Mouse (Mus musculus): ENCODE measurements around the gene Tmem247.
A peak's percentile ranks its signal among the peaks of the same experiment; 100 is the strongest.

Gene Tmem247

DNA sequence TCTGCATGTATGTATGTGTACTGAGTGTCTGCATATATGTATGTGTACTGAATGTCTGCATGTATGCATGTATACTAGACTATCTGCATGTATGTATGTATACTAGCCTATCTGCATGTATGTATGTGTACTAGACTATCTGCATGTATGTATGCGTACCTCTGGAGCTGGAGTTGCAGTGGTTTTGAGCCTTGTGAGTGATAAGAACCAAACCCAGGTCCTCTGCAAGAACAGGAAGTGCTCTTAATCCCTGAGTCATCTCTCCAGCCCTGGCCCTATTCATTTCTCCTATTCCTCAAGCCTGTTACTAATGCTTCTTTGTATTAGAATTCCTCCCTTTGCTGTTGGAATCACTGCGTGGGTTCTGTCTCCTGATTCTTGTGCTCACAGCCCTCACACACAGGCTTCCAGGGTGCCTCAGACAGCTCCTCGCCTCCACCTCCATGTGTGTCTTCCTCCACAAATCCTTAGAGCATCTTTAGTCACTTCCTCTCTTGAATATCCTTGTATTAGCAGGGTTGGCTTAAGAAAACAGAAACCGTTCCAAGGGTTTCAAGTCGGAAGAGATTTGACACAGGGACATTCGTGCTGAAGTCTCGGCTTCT, 4.0 kb upstream of the Tmem247 start:
- DNase-seq (ENCODE audit: low read depth, low spot score), result no peak

GRCm38 (mm10) chr17:86915540-86915939, 1.6 kb upstream of the Tmem247 start:
- peak; percentile 40 for DNase-seq (ENCODE audit: low read depth, low spot score)

DNA sequence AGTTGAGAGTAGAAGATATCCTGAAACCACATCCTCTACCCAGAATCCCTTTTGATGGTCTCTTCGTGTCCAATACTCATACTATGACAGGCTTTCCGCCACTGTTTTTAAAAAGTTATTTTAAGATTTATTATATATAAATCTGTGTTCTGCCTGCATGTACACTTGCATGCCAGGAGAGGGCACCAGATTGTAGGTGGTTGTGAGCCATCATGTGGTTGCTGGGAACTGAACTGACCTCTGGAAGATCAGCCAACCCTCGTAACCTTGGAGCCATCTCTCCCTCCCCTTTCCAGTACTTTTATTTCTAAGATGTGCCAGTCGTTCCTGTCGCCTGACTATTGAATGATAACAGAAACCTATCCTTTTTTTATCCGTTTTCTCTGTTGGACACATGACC, 1.6 kb downstream of the Tmem247 start:
- peak; percentile 57 for DNase-seq (ENCODE audit: low read depth, low spot score)

DNA sequence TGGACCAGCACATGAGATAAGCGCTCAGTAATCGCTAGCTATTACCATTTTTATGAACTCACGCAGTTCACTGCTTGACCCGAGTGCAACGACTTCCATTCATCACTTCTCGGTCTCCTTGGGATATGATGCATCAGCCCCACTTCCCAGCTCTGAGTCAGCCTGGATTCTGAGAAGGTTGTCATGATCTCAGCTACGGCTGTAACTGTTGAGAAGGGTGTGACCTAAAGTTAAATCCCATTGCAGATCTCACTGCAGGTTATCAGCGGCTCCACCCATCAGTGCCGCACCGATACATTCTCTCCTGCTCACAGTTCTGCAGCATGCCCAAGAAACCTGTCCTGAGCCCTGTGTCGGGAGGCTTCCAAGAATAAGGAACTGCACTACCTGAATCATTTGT, 2.6 kb downstream of the Tmem247 start:
- no peak for DNase-seq (ENCODE audit: low read depth, low spot score)

- no peak for DNase-seq (ENCODE audit: low read depth, low spot score)
These were observed 7.5 kb downstream of the Tmem247 start for GRCm38 (mm10) chr17:86924679-86925078.

GRCm38 (mm10) chr17:86926836-86927235, 9.7 kb downstream of the Tmem247 start:
- peak; percentile 38 for DNase-seq (ENCODE audit: low read depth, low spot score)

DNA sequence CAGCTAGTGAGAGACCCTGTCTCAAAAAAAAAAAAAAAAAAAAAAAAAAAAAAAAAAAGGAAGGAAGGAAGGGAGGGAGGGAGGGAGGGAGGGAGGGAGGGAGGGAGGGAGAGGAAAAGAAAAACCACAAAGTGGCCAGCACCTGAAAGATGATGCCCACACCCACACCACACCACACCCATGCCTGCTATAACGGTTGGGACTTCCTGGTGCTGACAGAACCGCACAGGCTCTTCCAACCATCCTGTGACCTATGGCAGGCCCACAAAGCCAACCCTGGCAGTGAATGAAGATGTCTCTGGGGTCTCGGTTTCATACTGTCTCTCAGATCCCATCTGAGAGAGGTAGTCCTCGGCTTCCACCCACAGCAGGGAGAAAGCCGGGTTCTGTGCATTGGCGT, 12.2 kb downstream of the Tmem247 start:
- DNase-seq (ENCODE audit: low read depth, low spot score), result no peak

DNA sequence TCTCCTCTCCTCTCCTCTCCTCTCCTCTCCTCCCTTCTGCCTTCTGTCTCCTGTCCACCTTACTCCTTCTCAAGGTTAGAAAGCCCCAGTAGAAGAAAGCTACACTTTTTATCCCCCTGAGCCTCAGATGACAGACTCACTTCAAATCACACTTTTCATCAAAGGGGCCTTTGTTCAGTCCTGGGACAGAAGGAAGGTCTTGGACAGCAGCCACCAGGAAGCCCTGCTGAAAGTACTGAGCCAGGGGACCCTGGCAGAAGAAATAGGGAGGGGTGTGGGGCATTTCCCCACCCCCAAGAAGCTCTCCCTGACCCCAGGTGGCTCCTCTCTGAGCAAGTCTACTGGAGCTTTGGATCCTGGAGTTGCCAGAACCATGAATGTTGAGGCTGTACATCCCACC, 12.8 kb downstream of the Tmem247 start:
- no peak for DNase-seq (ENCODE audit: low read depth, low spot score)

- DNase-seq (ENCODE audit: low read depth, low spot score), result peak; percentile 32
These were observed 15.7 kb downstream of the Tmem247 start for GRCm38 (mm10) chr17:86932896-86933295.

DNA sequence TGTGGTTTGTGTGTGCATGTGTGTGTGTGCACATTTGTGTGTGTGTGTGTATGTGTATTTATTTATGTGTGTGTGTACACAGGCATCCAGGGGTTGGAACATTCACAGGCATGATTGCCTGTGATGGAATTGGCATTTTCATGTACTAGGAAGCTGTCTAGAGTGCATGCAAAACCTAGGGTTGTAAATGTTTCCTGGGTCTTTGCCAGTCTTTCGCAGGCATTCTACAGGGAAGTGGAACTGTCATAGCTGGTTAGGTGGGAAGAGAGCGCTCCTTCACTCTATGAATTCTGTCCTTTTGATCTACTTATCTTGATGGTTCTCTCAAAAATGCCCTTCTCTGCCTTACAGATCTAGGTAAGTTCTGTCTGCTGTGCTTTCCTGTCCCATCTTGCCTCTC, 19.9 kb downstream of the Tmem247 start:
- DNase-seq (ENCODE audit: low read depth, low spot score), result no peak

GRCm38 (mm10) chr17:86937497-86938155, 20.5 kb downstream of the Tmem247 start:
- peak; percentile 39 for DNase-seq (ENCODE audit: low read depth, low spot score)

GRCm38 (mm10) chr17:86938683-86939082, 21.5 kb downstream of the Tmem247 start:
- no peak for DNase-seq (ENCODE audit: low read depth, low spot score)

DNA sequence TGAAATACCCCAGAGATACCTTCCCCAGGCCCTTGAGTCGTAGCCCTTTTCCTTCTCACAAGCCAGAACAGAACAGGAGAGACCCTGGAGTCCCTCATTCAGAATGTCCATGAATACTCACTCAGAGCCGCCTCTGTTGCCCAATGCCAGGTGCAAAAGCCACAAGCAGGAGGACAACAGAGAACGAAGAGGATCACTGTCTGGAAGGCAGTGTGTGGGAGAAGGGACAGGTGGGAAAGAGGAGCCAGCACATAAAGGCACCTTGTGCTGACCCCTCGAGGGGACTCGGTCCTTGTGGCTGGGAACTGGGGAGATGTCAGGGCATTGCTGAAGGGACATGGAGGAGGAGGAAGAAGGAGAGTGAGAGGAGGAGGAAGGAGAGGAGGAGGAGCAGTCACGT, 25.0 kb downstream of the Tmem247 start:
- no peak for DNase-seq (ENCODE audit: low read depth, low spot score)

GRCm38 (mm10) chr17:86943158-86943557, 26.0 kb downstream of the Tmem247 start:
- DNase-seq (ENCODE audit: low read depth, low spot score), result peak; percentile 23

DNA sequence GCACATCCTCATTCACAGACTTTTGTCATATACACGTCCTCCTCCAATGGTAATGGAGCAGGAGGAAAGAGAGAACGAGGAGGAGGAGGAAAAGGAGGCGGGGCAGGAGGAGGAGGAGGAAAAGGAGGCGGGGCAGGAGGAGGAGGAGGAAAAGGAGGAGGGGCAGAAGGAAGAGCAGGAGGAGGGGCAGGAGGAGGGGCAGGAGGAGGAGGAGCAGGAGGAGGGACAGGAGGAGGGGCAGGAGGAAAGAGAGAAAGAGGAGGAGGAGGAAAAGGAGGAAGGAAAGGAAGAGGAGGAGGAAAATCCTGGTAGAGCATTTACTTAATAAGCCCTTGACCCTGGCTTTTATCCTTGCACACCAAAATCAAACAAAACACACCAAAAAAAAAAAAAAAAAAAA, 28.9 kb downstream of the Tmem247 start:
- peak; percentile 46 for DNase-seq (ENCODE audit: low read depth, low spot score)

DNA sequence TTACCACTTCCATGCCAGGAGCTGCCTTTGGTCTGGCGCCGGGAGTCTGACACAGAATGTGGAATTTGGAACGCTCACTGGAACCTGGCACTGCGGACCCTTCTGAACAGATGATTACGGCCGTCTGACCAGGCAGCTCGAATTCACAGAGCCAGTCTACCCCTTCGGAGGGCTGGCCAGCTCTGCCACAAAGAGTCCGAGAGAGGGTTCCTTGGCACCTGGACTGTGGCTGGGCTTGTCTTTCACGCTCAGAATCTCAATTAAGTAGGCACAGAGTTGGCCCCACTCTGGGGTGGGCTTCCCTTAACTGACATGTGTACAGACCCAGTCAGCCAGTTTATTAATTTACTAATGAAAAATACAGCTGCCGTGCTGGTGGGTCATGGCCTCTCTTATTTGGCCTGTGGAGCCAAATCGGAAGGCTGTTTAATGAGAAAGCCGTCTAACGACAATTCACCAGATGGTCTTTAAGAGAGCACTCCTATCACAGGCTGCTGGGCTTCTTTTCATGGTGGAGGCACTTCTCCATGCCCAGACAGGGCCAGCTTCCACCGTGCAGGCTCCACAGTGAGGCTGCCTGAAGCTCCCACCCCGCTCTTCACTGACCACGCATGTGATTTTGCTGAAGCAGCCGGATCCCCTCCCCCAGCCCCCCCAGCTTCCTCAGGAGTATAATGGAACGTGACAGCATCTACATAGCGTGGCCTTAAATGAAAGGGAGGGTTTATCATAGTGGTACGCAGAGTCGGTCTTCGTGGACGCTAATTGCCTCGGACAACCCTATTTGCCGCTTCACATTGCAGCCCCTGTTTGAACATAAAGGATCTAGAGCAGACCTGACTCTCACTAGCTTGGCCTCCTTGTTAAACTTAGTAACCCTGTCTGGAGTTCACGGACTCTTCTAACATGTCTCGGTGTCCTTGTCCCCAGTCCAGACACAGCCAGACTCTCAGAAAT, 31.0 kb downstream of the Tmem247 start, which contains the start of gene Atp6v1e2:
Gene Atp6v1e2, minus strand, starts transcription at position 58 of the 957 bp plus-strand sequence.
- no peak for DNase-seq (ENCODE audit: low read depth, low spot score)

DNA sequence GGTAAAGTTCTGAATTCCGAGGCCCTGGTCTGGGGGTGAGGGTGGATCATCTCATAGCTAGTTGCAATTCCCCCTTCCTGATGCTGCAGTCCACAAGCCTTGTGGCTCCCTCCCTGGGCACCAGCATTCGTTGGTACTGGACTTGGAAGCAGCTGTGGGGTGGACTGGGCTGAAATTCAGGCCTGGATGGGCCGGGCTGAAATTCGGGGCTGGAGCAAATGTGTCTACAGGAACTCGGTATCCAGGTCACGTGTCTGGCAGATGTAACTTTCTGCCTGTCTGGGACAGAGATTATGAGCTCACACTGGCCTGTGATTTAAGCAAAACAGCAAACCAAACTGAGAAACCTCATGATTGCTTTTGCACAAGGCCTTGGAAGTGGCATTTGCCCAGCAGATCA, 31.7 kb downstream of the Tmem247 start:
- no peak for DNase-seq (ENCODE audit: low read depth, low spot score)

DNA sequence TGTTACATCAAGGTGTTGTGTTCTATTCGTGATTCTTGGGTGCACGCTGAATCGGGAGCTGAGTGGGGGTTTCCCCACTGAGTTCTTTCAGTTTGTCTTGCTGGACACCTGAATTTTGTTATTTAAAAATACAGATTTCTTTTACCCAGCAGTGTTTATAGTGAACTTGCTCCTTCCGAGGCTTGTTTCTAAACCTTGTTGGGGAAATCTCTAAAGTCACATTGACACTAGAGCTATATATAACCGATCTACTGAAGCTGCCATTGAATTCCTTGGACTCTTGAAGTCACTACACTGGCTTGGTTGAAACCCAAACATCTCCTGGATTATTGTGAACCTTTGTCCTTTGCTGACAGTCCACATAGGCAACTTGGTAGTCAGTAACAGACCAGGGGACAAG, 40.1 kb downstream of the Tmem247 start:
- no peak for DNase-seq (ENCODE audit: low read depth, low spot score)

- no peak for DNase-seq (ENCODE audit: low read depth, low spot score)
These were observed 40.8 kb downstream of the Tmem247 start for GRCm38 (mm10) chr17:86957968-86958367.

DNA sequence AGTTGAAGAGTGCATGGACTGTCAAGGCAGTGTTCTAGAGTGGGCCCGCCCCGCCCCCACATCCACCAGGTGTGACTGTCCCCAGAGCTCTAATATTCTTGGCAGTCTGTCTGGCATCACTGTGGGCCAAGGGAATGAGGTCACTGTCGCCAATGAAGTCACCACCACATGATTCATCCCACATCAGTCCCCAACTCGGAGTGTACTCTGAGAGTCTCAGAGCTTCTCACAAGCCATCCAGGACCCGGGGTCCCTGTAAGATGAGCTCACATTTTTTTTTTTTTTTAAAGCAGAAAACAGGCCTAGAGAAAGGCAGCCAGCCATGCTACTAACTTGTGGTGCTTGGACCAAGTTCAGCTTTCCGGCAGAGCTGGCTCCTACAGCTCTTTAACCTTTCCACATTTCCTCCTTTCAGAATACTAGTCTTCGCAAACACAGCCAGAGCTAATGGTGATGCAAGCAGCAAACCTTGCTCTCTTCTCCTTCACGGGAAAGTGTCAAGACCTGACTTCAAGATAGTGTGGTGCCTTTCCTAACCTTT, 44.2 kb downstream of the Tmem247 start:
- no peak for DNase-seq (ENCODE audit: low read depth, low spot score)

DNA sequence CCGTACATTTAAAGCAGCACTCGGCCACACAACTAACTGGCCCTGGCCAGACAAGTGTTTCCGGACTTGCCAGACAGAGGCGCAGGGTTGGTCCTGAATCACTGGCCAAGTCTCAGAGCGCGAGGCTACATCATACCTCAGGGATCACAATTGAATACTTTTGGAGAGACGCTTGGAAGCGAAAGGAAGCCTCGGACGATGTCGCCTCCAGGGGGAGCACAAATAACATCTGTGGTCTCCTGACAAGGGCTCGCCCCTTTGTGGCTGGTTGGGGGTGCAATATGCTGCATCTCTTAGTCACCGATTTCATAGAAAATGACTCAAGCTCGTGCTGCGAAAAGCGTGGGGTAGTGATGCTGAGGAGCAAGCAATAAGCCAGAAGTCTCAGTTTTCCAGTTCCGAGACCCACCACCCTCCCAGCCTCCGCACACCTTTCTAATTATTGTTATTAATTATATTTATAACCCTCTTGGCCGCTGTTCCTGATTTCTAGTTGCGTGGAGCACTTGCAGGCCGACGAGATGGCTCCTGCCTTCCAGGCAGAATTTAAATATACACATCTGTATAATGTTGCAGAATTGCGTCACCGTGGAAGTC, 45.2 kb downstream of the Tmem247 start:
- peak; percentile 84 for DNase-seq (ENCODE audit: low read depth, low spot score)
